Mouse (Mus musculus) midbrain, postnatal 0 days (tissue): ENCODE measurements around the gene Trim62. TPM values are rescaled to one million over a fixed set of nuclear protein-coding genes. Genes with fewer than 3 reads are reported as not detected.

ENCODE experiments used
- ATAC-seq: fragments of 200-750 bp; cut with Nextera tagmentation; 2 replicates; pipeline ENCODE4 v1.8.0; 2017; ENCODE audit warnings: moderate number of reproducible peaks, mild to moderate bottlenecking, moderate TSS enrichment, moderate library complexity; ENCODE audit not compliant: low FRiP score
- DNase-seq: peaks from one replicate; pipeline ENCODE4 v3.0.0-alpha.2; 2015; ENCODE audit warnings: low spot score
- H3K27ac ChIP-seq: fragments of 300-500 bp; sonication (generic); 2 replicates; pipeline ENCODE4 v1.5.1; 2014; ENCODE audit warnings: low read depth, mild to moderate bottlenecking, low read length, mixed read lengths
- H3K27me3 ChIP-seq: fragments of 300-500 bp; sonication (generic); 2 replicates; pipeline ENCODE4 v1.6.1; 2014; ENCODE audit warnings: low read length, control low read depth, mixed read lengths; ENCODE audit not compliant: insufficient read depth
- H3K36me3 ChIP-seq: fragments of 300-500 bp; sonication (generic); 2 replicates; pipeline ENCODE4 v1.6.1; 2014; ENCODE audit warnings: low read length, control low read depth, mixed read lengths; ENCODE audit not compliant: insufficient read depth
- H3K4me1 ChIP-seq: fragments of 300-500 bp; sonication (generic); 2 replicates; pipeline ENCODE4 v1.6.1; 2014; ENCODE audit warnings: mild to moderate bottlenecking, control low read depth, antibody characterized with exemption, low read length, mixed read lengths; ENCODE audit not compliant: insufficient read depth
- H3K4me2 ChIP-seq: fragments of 300-500 bp; sonication (generic); 2 replicates; pipeline ENCODE4 v1.6.1; 2014; ENCODE audit warnings: low read depth, mild to moderate bottlenecking, low read length, mixed read lengths; ENCODE audit not compliant: poor library complexity, severe bottlenecking
- H3K4me3 ChIP-seq: fragments of 300-500 bp; sonication (generic); 2 replicates; pipeline ENCODE4 v1.5.1; 2014; ENCODE audit warnings: low read depth, mild to moderate bottlenecking, low read length, moderate library complexity
- H3K9ac ChIP-seq: fragments of 300-500 bp; sonication (generic); replicated peaks from 2 replicates; pipeline ENCODE4 v1.6.1; 2014; ENCODE audit warnings: mild to moderate bottlenecking, low read length, moderate library complexity, mixed read lengths; ENCODE audit not compliant: poor library complexity, severe bottlenecking
- H3K9me3 ChIP-seq: fragments of 300-500 bp; sonication (generic); 2 replicates; pipeline ENCODE4 v1.6.1; 2016; ENCODE audit warnings: low read length, control low read depth
- CTCF ChIP-seq: IDR thresholded peaks from 2 replicates; pipeline ENCODE4 v1.5.1; 2016; ENCODE audit warnings: antibody characterized with exemption, mild to moderate bottlenecking
- WGBS: fragments of 180-500 bp; shearing (Covaris S2); extraction: QIAGEN DNeasy Blood & Tissue Kit; methylation state at CpG from one replicate; pipeline ENCODE4 v1.1.7; 2014; 5-methylcytosine and 5-hydroxymethylcytosine counted together
- polyA plus RNA-seq: library from polyadenylated mRNA; unstranded; fragments of >200 nt; fragmentation: Nextera tagmentation; extraction: Ambion mirVana; gene quantifications from 2 replicates; pipeline ENCODE4 v1.2.1, GENCODE M21; 2015
- total RNA-seq: library from RNA; depleted of rRNA; stranded (reverse); fragments of >200 nt; gene quantifications from 2 replicates; pipeline ENCODE4 v1.2.3, GENCODE M21; 2014

Gene Trim62
- total and polyA plus RNA-seq, 2 experiments from 2014 or later = 25.2 to 26.8 TPM

- ATAC-seq = peak; percentile 84
- Histone ChIP-seq H3K9me3 (no peaks in the 10 kb centered on the region), H3K9ac (peak overlapping the region; percentile 37), H3K27ac (peak overlapping the region; percentile 19; the same call in 1 of the 2 replicates), H3K27me3 (no peaks in the 10 kb centered on the region), H3K4me1 (no peaks in the 10 kb centered on the region), H3K4me3 (peak overlapping the region; percentile 29), H3K4me2 (peak overlapping the region; percentile 52), H3K36me3 (no peaks in the 10 kb centered on the region)
- WGBS = 14% methylated on average over 36 of the region's 36 CpGs
- peak; percentile 97 for TF ChIP-seq CTCF
- peak; percentile 96 for DNase-seq
Measured at GRCm38 (mm10) chr4:128924841-128925606, 41.6 kb downstream of the Trim62 start.

GRCm38 (mm10) chr4:128932783-128933182, 49.4 kb downstream of the Trim62 start:
- TF ChIP-seq CTCF = no peak
- no peak for ATAC-seq
- H3K27ac ChIP-seq = no peak overlapping the region
- H3K4me1 ChIP-seq = no peaks in the 10 kb centered on the region
- DNase-seq = peak; percentile 53
- WGBS = 76% methylated on average over 7 of the region's 7 CpGs
- H3K4me3 ChIP-seq = no peak overlapping the region
- no peak overlapping the region for H3K9ac ChIP-seq
- H3K9me3 ChIP-seq = no peaks in the 10 kb centered on the region
- H3K36me3 ChIP-seq = no peaks in the 10 kb centered on the region; the same call in 1 of the 2 replicates
- H3K27me3 ChIP-seq = no peaks in the 10 kb centered on the region
- H3K4me2 ChIP-seq = no peak overlapping the region

- Histone ChIP-seq H3K4me1 (no peaks in the 10 kb centered on the region), H3K36me3 (no peaks in the 10 kb centered on the region; the same call in 1 of the 2 replicates), H3K4me2 (no peak overlapping the region), H3K27ac (no peak overlapping the region), H3K9me3 (no peaks in the 10 kb centered on the region), H3K4me3 (no peak overlapping the region), H3K9ac (no peak overlapping the region), H3K27me3 (no peaks in the 10 kb centered on the region)
- no peak for TF ChIP-seq CTCF
- ATAC-seq (no peak), DNase-seq (no peak)
- WGBS = 70% methylated on average over 5 of the region's 5 CpGs
Measured at GRCm38 (mm10) chr4:128935595-128935994, 52.2 kb downstream of the Trim62 start.

- H3K4me2 ChIP-seq = no peak overlapping the region
- H3K27me3 ChIP-seq = no peaks in the 10 kb centered on the region
- no peaks in the 10 kb centered on the region for H3K36me3 ChIP-seq
- no peak for DNase-seq
- H3K4me1 ChIP-seq = no peaks in the 10 kb centered on the region
- no peak for ATAC-seq
- H3K27ac ChIP-seq = no peak overlapping the region
- no peak overlapping the region for H3K4me3 ChIP-seq
- 55% methylated on average over 3 of the region's 3 CpGs for WGBS
- H3K9me3 ChIP-seq = no peaks in the 10 kb centered on the region
- H3K9ac ChIP-seq = no peak overlapping the region
- peak; percentile 48 for TF ChIP-seq CTCF
Measured at GRCm38 (mm10) chr4:128942346-128942745, 59.0 kb downstream of the Trim62 start.

GRCm38 (mm10) chr4:128946736-128947135, 63.4 kb downstream of the Trim62 start:
- Histone ChIP-seq H3K4me3 (no peak overlapping the region), H3K27me3 (no peaks in the 10 kb centered on the region), H3K4me2 (no peak overlapping the region), H3K36me3 (no peaks in the 10 kb centered on the region), H3K4me1 (no peaks in the 10 kb centered on the region), H3K9ac (no peak overlapping the region), H3K9me3 (no peaks in the 10 kb centered on the region), H3K27ac (no peak overlapping the region)
- WGBS = 81% methylated on average over 9 of the region's 9 CpGs
- TF ChIP-seq CTCF = no peak
- ATAC-seq (no peak), DNase-seq (no peak)

GRCm38 (mm10) chr4:128947326-128947933, 64.0 kb downstream of the Trim62 start:
- ATAC-seq (peak; percentile 63), DNase-seq (no peak)
- WGBS = 18% methylated on average over 18 of the region's 18 CpGs
- H3K9me3 ChIP-seq = no peaks in the 10 kb centered on the region
- no peaks in the 10 kb centered on the region for H3K36me3 ChIP-seq
- H3K27ac ChIP-seq = no peak overlapping the region
- H3K4me2 ChIP-seq = peak overlapping the region; percentile 28; the same call in 1 of the 2 replicates
- no peaks in the 10 kb centered on the region for H3K4me1 ChIP-seq
- no peak overlapping the region for H3K9ac ChIP-seq
- H3K4me3 ChIP-seq = peak overlapping the region; percentile 26
- no peak for TF ChIP-seq CTCF
- no peaks in the 10 kb centered on the region for H3K27me3 ChIP-seq
